Mouse (Mus musculus) heart, adult 2 months (tissue): ENCODE results near the gene Gm6020.

Experiments
- CTCF ChIP-seq: fragments of 200-600 bp; IDR thresholded peaks from 2 replicates; pipeline ENCODE4 v1.8.1; 2022; ENCODE audit warnings: antibody characterized with exemption, mild to moderate bottlenecking, moderate library complexity
- POLR2A ChIP-seq: fragments of 200-500 bp; IDR thresholded peaks from 2 replicates; pipeline ENCODE4 v1.6.1; 2011; ENCODE audit warnings: mild to moderate bottlenecking, low read depth, low read length, control low read depth; ENCODE audit not compliant: insufficient read depth

DNA sequence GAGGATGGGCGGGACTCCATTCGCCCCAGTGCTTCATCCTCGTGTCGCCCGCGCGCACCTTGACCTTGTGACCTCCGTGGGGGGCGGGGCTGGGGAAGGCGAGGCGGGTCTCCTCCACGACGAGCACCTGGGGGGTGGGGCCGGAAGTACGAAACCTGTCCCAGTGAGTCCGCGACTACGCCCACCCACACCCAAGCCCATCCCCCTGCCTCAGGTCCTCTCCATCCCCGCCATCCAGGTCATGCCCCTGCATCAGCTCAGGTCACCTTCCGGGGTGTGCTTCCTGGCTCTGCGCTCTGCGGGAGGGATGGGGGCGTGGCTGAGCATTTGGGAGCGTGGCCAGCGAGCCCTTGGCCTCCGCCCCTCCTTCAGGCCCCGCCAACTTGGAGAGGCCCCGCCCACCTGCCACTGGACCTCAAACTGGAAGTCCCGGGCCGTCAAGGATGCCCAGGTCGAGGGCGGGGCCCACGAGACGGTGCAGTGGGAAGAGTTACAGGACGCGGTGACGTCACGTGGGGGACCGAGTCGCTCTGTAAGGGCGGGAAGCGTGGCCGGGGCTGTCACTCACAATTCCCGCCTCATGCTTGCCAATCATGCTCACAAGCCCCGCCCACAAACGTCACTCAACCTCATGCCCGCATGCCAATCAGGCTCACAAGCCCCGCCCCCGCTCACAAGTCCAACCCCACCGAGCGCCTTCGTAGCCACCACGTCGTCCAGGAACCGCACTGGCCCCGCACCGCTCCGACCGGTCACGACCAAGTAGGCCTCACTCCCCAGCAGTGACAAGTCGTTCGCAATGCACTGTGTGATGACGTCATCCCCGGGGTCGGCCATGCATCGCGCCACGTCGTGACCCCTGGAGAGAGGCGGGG is 42.1 kb downstream of the Gm6020 start:
- TF ChIP-seq CTCF (no peak), POLR2A (no peak)
